Mouse (Mus musculus): ENCODE measurements around the gene Bicd2. TPM values are rescaled to one million over a fixed set of nuclear protein-coding genes. Genes with fewer than 3 reads are reported as not detected.
A peak's percentile ranks its signal among the peaks of the same experiment; 100 is the strongest.

Bicd2 gene
- polyA plus RNA-seq, 1 experiment from 2014 or later, result 37.1 TPM

- DNase-seq (ENCODE audit: low spot score), result no peak
- Histone ChIP-seq H3K27ac (ENCODE audit: low read depth, low read length) (no peak overlapping the region), H3K36me3 (ENCODE audit: control insufficient read depth, insufficient read depth, low read length) (no peaks in the 10 kb centered on the region), H3K4me2 (ENCODE audit: low read depth) (no peak overlapping the region), H3K9ac (ENCODE audit: low read length) (no peak overlapping the region), H3K4me1 (ENCODE audit: control insufficient read depth, insufficient read depth, low read length) (peaks cover 3% of the 10 kb centered on the region; the same call in 1 of the 2 replicates), H3K4me3 (ENCODE audit: low read depth, low read length) (no peak overlapping the region), H3K9me3 (ENCODE audit: control insufficient read depth, low read length) (no peaks in the 10 kb centered on the region), H3K27me3 (ENCODE audit: control insufficient read depth, insufficient read depth, low read length) (no peaks in the 10 kb centered on the region)
- WGBS, result 91% methylated on average over 4 of the region's 4 CpGs
- ATAC-seq (ENCODE audit: insufficient read depth, low FRiP score, low TSS enrichment), result no peak
These were observed 33.2 kb upstream of the Bicd2 start for GRCm38 (mm10) chr13:49308206-49308605.

- Histone ChIP-seq H3K36me3 (ENCODE audit: control insufficient read depth, insufficient read depth, low read length) (no peaks in the 10 kb centered on the region), H3K9me3 (ENCODE audit: control insufficient read depth, low read length) (no peaks in the 10 kb centered on the region), H3K4me1 (ENCODE audit: control insufficient read depth, insufficient read depth, low read length) (peaks cover 3% of the 10 kb centered on the region; the same call in 1 of the 2 replicates), H3K4me2 (ENCODE audit: low read depth) (no peak overlapping the region), H3K4me3 (ENCODE audit: low read depth, low read length) (no peak overlapping the region), H3K27me3 (ENCODE audit: control insufficient read depth, insufficient read depth, low read length) (no peaks in the 10 kb centered on the region), H3K9ac (ENCODE audit: low read length) (no peak overlapping the region), H3K27ac (ENCODE audit: low read depth, low read length) (no peak overlapping the region)
- no peak for DNase-seq (ENCODE audit: low spot score)
- ATAC-seq (ENCODE audit: insufficient read depth, low FRiP score, low TSS enrichment), result no peak
- 88% methylated on average over 16 of the region's 16 CpGs for WGBS
These were observed 32.5 kb upstream of the Bicd2 start for GRCm38 (mm10) chr13:49308861-49309403.

GRCm38 (mm10) chr13:49309501-49309900, 31.9 kb upstream of the Bicd2 start:
- WGBS, result 96% methylated on average over 1 of the region's 1 CpGs
- Histone ChIP-seq H3K4me1 (ENCODE audit: control insufficient read depth, insufficient read depth, low read length) (peaks cover 3% of the 10 kb centered on the region; the same call in 1 of the 2 replicates), H3K9me3 (ENCODE audit: control insufficient read depth, low read length) (no peaks in the 10 kb centered on the region), H3K4me2 (ENCODE audit: low read depth) (no peak overlapping the region), H3K9ac (ENCODE audit: low read length) (no peak overlapping the region), H3K27ac (ENCODE audit: low read depth, low read length) (no peak overlapping the region), H3K36me3 (ENCODE audit: control insufficient read depth, insufficient read depth, low read length) (no peaks in the 10 kb centered on the region), H3K27me3 (ENCODE audit: control insufficient read depth, insufficient read depth, low read length) (no peaks in the 10 kb centered on the region), H3K4me3 (ENCODE audit: low read depth, low read length) (no peak overlapping the region)
- no peak for DNase-seq (ENCODE audit: low spot score)
- no peak for ATAC-seq (ENCODE audit: insufficient read depth, low FRiP score, low TSS enrichment)

GRCm38 (mm10) chr13:49311642-49312041, 29.7 kb upstream of the Bicd2 start:
- WGBS, result 89% methylated on average over 7 of the region's 7 CpGs
- no peak for ATAC-seq (ENCODE audit: insufficient read depth, low FRiP score, low TSS enrichment)
- Histone ChIP-seq H3K27me3 (ENCODE audit: control insufficient read depth, insufficient read depth, low read length) (no peaks in the 10 kb centered on the region), H3K9me3 (ENCODE audit: control insufficient read depth, low read length) (no peaks in the 10 kb centered on the region), H3K36me3 (ENCODE audit: control insufficient read depth, insufficient read depth, low read length) (no peaks in the 10 kb centered on the region), H3K27ac (ENCODE audit: low read depth, low read length) (no peak overlapping the region), H3K9ac (ENCODE audit: low read length) (no peak overlapping the region), H3K4me1 (ENCODE audit: control insufficient read depth, insufficient read depth, low read length) (peaks cover 8% of the 10 kb centered on the region; the same call in 1 of the 2 replicates), H3K4me3 (ENCODE audit: low read depth, low read length) (no peak overlapping the region), H3K4me2 (ENCODE audit: low read depth) (no peak overlapping the region)
- no peak for DNase-seq (ENCODE audit: low spot score)

GRCm38 (mm10) chr13:49316386-49317162, 24.8 kb upstream of the Bicd2 start:
- whole genome bisulfite sequencing, result 35% methylated on average over 9 of the region's 9 CpGs
- Histone ChIP-seq H3K4me1 (ENCODE audit: control insufficient read depth, insufficient read depth, low read length) (peaks cover 9% of the 10 kb centered on the region; the same call in 1 of the 2 replicates), H3K4me2 (ENCODE audit: low read depth) (no peak overlapping the region), H3K27me3 (ENCODE audit: control insufficient read depth, insufficient read depth, low read length) (no peaks in the 10 kb centered on the region), H3K9me3 (ENCODE audit: control insufficient read depth, low read length) (no peaks in the 10 kb centered on the region), H3K36me3 (ENCODE audit: control insufficient read depth, insufficient read depth, low read length) (no peaks in the 10 kb centered on the region), H3K27ac (ENCODE audit: low read depth, low read length) (no peak overlapping the region), H3K4me3 (ENCODE audit: low read depth, low read length) (no peak overlapping the region), H3K9ac (ENCODE audit: low read length) (no peak overlapping the region)
- DNase-seq (ENCODE audit: low spot score), result peak; percentile 69
- ATAC-seq (ENCODE audit: insufficient read depth, low FRiP score, low TSS enrichment), result peak; percentile 69

GRCm38 (mm10) chr13:49317508-49317907, 23.9 kb upstream of the Bicd2 start:
- H3K36me3 ChIP-seq (ENCODE audit: control insufficient read depth, insufficient read depth, low read length), result no peaks in the 10 kb centered on the region
- DNase-seq (ENCODE audit: low spot score) (no peak), ATAC-seq (ENCODE audit: insufficient read depth, low FRiP score, low TSS enrichment) (no peak)
- H3K4me1 ChIP-seq (ENCODE audit: control insufficient read depth, insufficient read depth, low read length), result peaks cover 9% of the 10 kb centered on the region; the same call in 1 of the 2 replicates
- no peak overlapping the region for H3K9ac ChIP-seq (ENCODE audit: low read length)
- H3K4me3 ChIP-seq (ENCODE audit: low read depth, low read length), result no peak overlapping the region
- H3K27ac ChIP-seq (ENCODE audit: low read depth, low read length), result no peak overlapping the region
- H3K9me3 ChIP-seq (ENCODE audit: control insufficient read depth, low read length), result no peaks in the 10 kb centered on the region
- no peaks in the 10 kb centered on the region for H3K27me3 ChIP-seq (ENCODE audit: control insufficient read depth, insufficient read depth, low read length)
- WGBS, result 70% methylated on average over 6 of the region's 6 CpGs
- no peak overlapping the region for H3K4me2 ChIP-seq (ENCODE audit: low read depth)

- no peaks in the 10 kb centered on the region for H3K27me3 ChIP-seq (ENCODE audit: control insufficient read depth, insufficient read depth, low read length)
These were observed 23.5 kb upstream of the Bicd2 start for GRCm38 (mm10) chr13:49317914-49318313.

GRCm38 (mm10) chr13:49320040-49320439, 21.3 kb upstream of the Bicd2 start, which contains the start of gene Fgd3:
Gene Fgd3, minus strand, starts transcription at chr13:49320311.
- peak within 1 kb of the TSS; percentile 18 for H3K4me3 ChIP-seq (ENCODE audit: low read depth, low read length)
- no peaks in the 10 kb centered on the region for H3K36me3 ChIP-seq (ENCODE audit: control insufficient read depth, insufficient read depth, low read length)
- peak; percentile 93 for ATAC-seq (ENCODE audit: insufficient read depth, low FRiP score, low TSS enrichment)
- 4% methylated on average over 10 of the region's 10 CpGs for WGBS
- no peaks in the 10 kb centered on the region for H3K9me3 ChIP-seq (ENCODE audit: control insufficient read depth, low read length)
- peak within 1 kb of the TSS; percentile 23 for H3K9ac ChIP-seq (ENCODE audit: low read length)
- DNase-seq (ENCODE audit: low spot score), result peak; percentile 87
- peaks cover 9% of the 10 kb centered on the region; the same call in 1 of the 2 replicates for H3K4me1 ChIP-seq (ENCODE audit: control insufficient read depth, insufficient read depth, low read length)
- peak within 1 kb of the TSS; percentile 40 for H3K4me2 ChIP-seq (ENCODE audit: low read depth)
- H3K27ac ChIP-seq (ENCODE audit: low read depth, low read length), result no peak within 1 kb of the TSS; the same call in 1 of the 2 replicates
- H3K27me3 ChIP-seq (ENCODE audit: control insufficient read depth, insufficient read depth, low read length), result 0 out of 2 replicates have a peak, but pooled peaks cover 4% of the 10 kb centered on the region

More at GRCm38 (mm10) chr13:49317914-49318313, 23.5 kb upstream of the Bicd2 start:
- H3K27ac ChIP-seq (ENCODE audit: low read depth, low read length), result no peak overlapping the region
- H3K36me3 ChIP-seq (ENCODE audit: control insufficient read depth, insufficient read depth, low read length), result no peaks in the 10 kb centered on the region
- no peak overlapping the region for H3K4me3 ChIP-seq (ENCODE audit: low read depth, low read length)
- no peak overlapping the region for H3K9ac ChIP-seq (ENCODE audit: low read length)
- DNase-seq (ENCODE audit: low spot score) (no peak), ATAC-seq (ENCODE audit: insufficient read depth, low FRiP score, low TSS enrichment) (no peak)
- H3K9me3 ChIP-seq (ENCODE audit: control insufficient read depth, low read length), result no peaks in the 10 kb centered on the region
- WGBS, result 86% methylated on average over 7 of the region's 7 CpGs
- peaks cover 9% of the 10 kb centered on the region; the same call in 1 of the 2 replicates for H3K4me1 ChIP-seq (ENCODE audit: control insufficient read depth, insufficient read depth, low read length)
- H3K4me2 ChIP-seq (ENCODE audit: low read depth), result no peak overlapping the region

All from neural tube, embryonic 11.5 days (tissue).